ENCODE assay signal across 8 mouse cellular contexts in genomic region chr8:45332685-45333409, GRCm38 (mm10). TPM values are rescaled to one million over a fixed set of nuclear protein-coding genes. Genes with fewer than 3 reads are reported as not detected.
A peak's percentile ranks its signal among the peaks of the same experiment; 100 is the strongest.
DNase-seq lines count a peak whose midpoint lies in the region; ATAC-seq and TF ChIP-seq lines count a peak whose summit lies in the region.

Cyp4v3 (minus strand) TSS chr8:45333216.

- no peak for TF ChIP-seq POLR2A in cortical plate, adult 2 months (IDR thresholded peaks at IDR 0.05; ENCODE audit: extremely low read depth, insufficient read depth, low read length)

- no peak for TF ChIP-seq CTCF in cortical plate, adult 2 months (IDR thresholded peaks at IDR 0.05; ENCODE audit: extremely low read depth, insufficient read depth, low read length)

- intact Hi-C loops in gastrocnemius, postnatal 36 days (cut with DNase I) = no loop called here

- H3K4me3 ChIP-seq in cortical plate, adult 2 months (ENCODE audit: insufficient read depth, low read length) = peak within 1 kb of the TSS; percentile 57
- peak within 1 kb of the TSS; percentile 55 for H3K4me3 ChIP-seq in intestine, embryonic 14.5 days (ENCODE audit: low read depth, low read length)
- peak within 1 kb of the TSS; percentile 72 for H3K4me3 ChIP-seq in limb, embryonic 10.5 days
- peak within 1 kb of the TSS; percentile 55 for H3K4me3 ChIP-seq in midbrain, embryonic 11.5 days (ENCODE audit: low read depth, low read length)

- peak; percentile 70 for DNase-seq in WW6 (ENCODE audit: low read depth, low spot score)
- peak; percentile 46 to 53 for DNase-seq in gastrocnemius, postnatal 36 days
- DNase-seq in intestine, embryonic 14.5 days (ENCODE audit: low spot score) = peak; percentile 80
- peak; percentile 71 for DNase-seq in limb, embryonic 10.5 days (ENCODE audit: low spot score)
- DNase-seq in midbrain, embryonic 11.5 days (ENCODE audit: low spot score, missing footprints) = peak; percentile 95
- DNase-seq in skeletal muscle tissue, adult 2 months (ENCODE audit: low read depth, low spot score) = peak; percentile 63
- no peak for DNase-seq in c-Kit-positive CD71-positive TER-119-positive erythroid progenitor cells, embryonic 14.5 days (ENCODE audit: low spot score)

- H3K4me2 ChIP-seq in intestine, embryonic 14.5 days (ENCODE audit: low read length) = peak within 1 kb of the TSS; percentile 63
- H3K4me2 ChIP-seq in midbrain, embryonic 11.5 days = peak within 1 kb of the TSS; percentile 78

- ATAC-seq in intestine, embryonic 14.5 days (replicated peaks; ENCODE audit: low FRiP score, low TSS enrichment, low read depth) = peak; percentile 77
- ATAC-seq in midbrain, embryonic 11.5 days (ENCODE audit: low FRiP score) = peak; percentile 82

- H3K4me1 ChIP-seq in cortical plate, adult 2 months (ENCODE audit: control insufficient read depth, insufficient read depth, low read length) = no peaks in the 10 kb centered on the region
- H3K4me1 ChIP-seq in intestine, embryonic 14.5 days (replicated peaks; ENCODE audit: control insufficient read depth, insufficient read depth, low read length) = no peaks in the 10 kb centered on the region
- peaks cover 9% of the 10 kb centered on the region for H3K4me1 ChIP-seq in limb, embryonic 10.5 days
- H3K4me1 ChIP-seq in midbrain, embryonic 11.5 days (ENCODE audit: control insufficient read depth, insufficient read depth, low read length) = 0 out of 2 replicates have a peak, but pooled peaks cover 3% of the 10 kb centered on the region

- H3K9me3 ChIP-seq in intestine, embryonic 14.5 days (ENCODE audit: control insufficient read depth, low read length) = no peaks in the 10 kb centered on the region
- H3K9me3 ChIP-seq in limb, embryonic 10.5 days (replicated peaks) = no peaks in the 10 kb centered on the region
- H3K9me3 ChIP-seq in midbrain, embryonic 11.5 days (ENCODE audit: control insufficient read depth, low read length) = no peaks in the 10 kb centered on the region

- H3K9ac ChIP-seq in intestine, embryonic 14.5 days (ENCODE audit: low read length) = peak within 1 kb of the TSS; percentile 49
- peak within 1 kb of the TSS; percentile 60 for H3K9ac ChIP-seq in midbrain, embryonic 11.5 days (ENCODE audit: low read length)

- no peaks in the 10 kb centered on the region for H3K36me3 ChIP-seq in intestine, embryonic 14.5 days (ENCODE audit: control insufficient read depth, insufficient read depth, low read length)
- H3K36me3 ChIP-seq in limb, embryonic 10.5 days = no peaks in the 10 kb centered on the region
- no peaks in the 10 kb centered on the region for H3K36me3 ChIP-seq in midbrain, embryonic 11.5 days (ENCODE audit: control insufficient read depth, insufficient read depth, low read length)

- WGBS in intestine, embryonic 14.5 days = 1% methylated on average over 44 of the region's 44 CpGs
- under 1% methylated on average over 44 of the region's 44 CpGs for WGBS in limb, embryonic 10.5 days
- WGBS in midbrain, embryonic 11.5 days = under 1% methylated on average over 44 of the region's 44 CpGs

- no peak within 1 kb of the TSS for H3K27ac ChIP-seq in cortical plate, adult 2 months (ENCODE audit: insufficient read depth, low read length)
- no peak within 1 kb of the TSS for H3K27ac ChIP-seq in intestine, embryonic 14.5 days (ENCODE audit: low read depth)
- peak within 1 kb of the TSS; percentile 78 for H3K27ac ChIP-seq in limb, embryonic 10.5 days
- H3K27ac ChIP-seq in midbrain, embryonic 11.5 days (ENCODE audit: low read depth, low read length) = no peak within 1 kb of the TSS

- 0 out of 2 replicates have a peak, but pooled peaks cover 3% of the 10 kb centered on the region for H3K27me3 ChIP-seq in intestine, embryonic 14.5 days (replicated peaks; ENCODE audit: control insufficient read depth, insufficient read depth, low read length)
- H3K27me3 ChIP-seq in limb, embryonic 10.5 days (ENCODE audit: low read depth, poor library complexity, severe bottlenecking) = peaks cover 13% of the 10 kb centered on the region
- peaks cover 3% of the 10 kb centered on the region; the same call in 1 of the 2 replicates for H3K27me3 ChIP-seq in midbrain, embryonic 11.5 days (ENCODE audit: control insufficient read depth, insufficient read depth, low read length)

RNA-seq across cellular contexts. Expression of gene Cyp4v3, which starts in this region (rescaled TPM):
- 5.4 and 5.6 TPM in 2 replicates for polyA plus RNA-seq in cortical plate, adult 2 months (2012; rRNA removed)
- under 1 TPM; 0.59 to 0.64 TPM for total RNA-seq in gastrocnemius, postnatal 36 days (2021)
- polyA plus RNA-seq in intestine, embryonic 14.5 days (2014; fragmentation: Nextera tagmentation; extraction: Ambion mirVana) = 1.4 and 1.6 TPM in 2 replicates
- polyA plus RNA-seq in limb, embryonic 10.5 days (2016; fragmentation: Nextera tagmentation; extraction: Ambion mirVana) = 0.24 and 0.34 TPM in 2 replicates
- polyA plus RNA-seq in midbrain, embryonic 11.5 days (2014; fragmentation: Nextera tagmentation; extraction: Ambion mirVana) = 2.4 and 2.9 TPM in 2 replicates

Comparison
In these comparisons a context has a peak if more than half of its experiments do, and no peak if none do; other contexts are left out.
1. Peak in DNase-seq in gastrocnemius, postnatal 36 days; RNA of the gene not detected or under 1 TPM.
2. Peak in DNase-seq, H3K4me3 ChIP-seq and H3K27ac ChIP-seq in limb, embryonic 10.5 days; RNA of the gene not detected or under 1 TPM.